Comparison of ENCODE assay signal across 15 mouse cellular contexts in genomic region chr6:34688971-34689370, GRCm38 (mm10).
DNase-seq lines count a peak whose midpoint lies in the region.
"Had no signal": no experiment of that assay in that cellular context is flagged by ENCODE, and none has a peak within 500 bp of the region (broad histone marks: within the 10 kb centered on the region; RNA-seq: fewer than 3 reads in every experiment).

No protein-coding gene starts in this region.

- peak; percentile 24 for DNase-seq in adrenal gland, adult 2 months
- DNase-seq in adrenal gland, postnatal 14 days: no peak
- DNase-seq in heart, adult 8-10 months (ENCODE audit: low spot score): peak; percentile 65
- no peak for DNase-seq in heart, postnatal 14 days
- DNase-seq in kidney, adult 9 months: peak; percentile 60
- DNase-seq in kidney, adult 18-20 months: no peak
- DNase-seq in kidney, postnatal 36 days: peak; percentile 28 to 54
- DNase-seq in cerebellum, postnatal 36 days: no peak
- DNase-seq: cerebellum, adult 9-11 months; forebrain, postnatal 0 days; gastrocnemius, postnatal 36 days; liver; retina, postnatal 1 day; right cerebral cortex, postnatal 25 days; thymus, postnatal 14 days had no signal

- intact Hi-C loops in heart, postnatal 14 days (cut with DNase I): loop anchor here (5.0 kb wide), 1 partner anchor 63 kb away; no protein-coding TSS in a partner anchor

Comparison
In these comparisons a context has a peak if more than half of its experiments do, and no peak if none do; other contexts are left out.
1. DNase-seq: peak in adrenal gland, adult 2 months (single experiment), heart, adult 8-10 months (single experiment), kidney, adult 9 months (single experiment) and kidney, postnatal 36 days (2 of 2); none in adrenal gland, postnatal 14 days (single experiment), heart, postnatal 14 days (0 of 2), kidney, adult 18-20 months (single experiment) and cerebellum, postnatal 36 days (0 of 2).